Mouse (Mus musculus): ENCODE results near the gene Zbtb8os. TPM values are rescaled to one million over a fixed set of nuclear protein-coding genes. Genes with fewer than 3 reads are reported as not detected.

Gene Zbtb8os
- polyA plus RNA-seq, 1 experiment from 2014 or later = 22.5 TPM

Other genes with a start within 250 kb of the Zbtb8os start
- gene Tmem54, start 230.1 kb upstream of the Zbtb8os start, polyA plus RNA-seq (2015; fragmentation: Nextera tagmentation; extraction: Ambion mirVana) = 0.58 and 1.7 TPM in 2 replicates
- gene Hpca, start 213.7 kb upstream of the Zbtb8os start, polyA plus RNA-seq (2015; fragmentation: Nextera tagmentation; extraction: Ambion mirVana) = 0.27 and 0.37 TPM in 2 replicates
- 0.44 and 0.71 TPM in 2 replicates for gene Fndc5, start 198.7 kb upstream of the Zbtb8os start, polyA plus RNA-seq (2015; fragmentation: Nextera tagmentation; extraction: Ambion mirVana)
- gene S100pbp, start 146.0 kb upstream of the Zbtb8os start, polyA plus RNA-seq (2015; fragmentation: Nextera tagmentation; extraction: Ambion mirVana) = 6.1 and 6.3 TPM in 2 replicates
- gene Yars, start 145.9 kb upstream of the Zbtb8os start, polyA plus RNA-seq (2015; fragmentation: Nextera tagmentation; extraction: Ambion mirVana) = 56.4 and 61.8 TPM in 2 replicates
- gene C77080, start 74.3 kb upstream of the Zbtb8os start, polyA plus RNA-seq (2015; fragmentation: Nextera tagmentation; extraction: Ambion mirVana) = 0.85 and 0.97 TPM in 2 replicates
- 0.13 and 0.33 TPM in 2 replicates for gene Sync, start 48.1 kb upstream of the Zbtb8os start, polyA plus RNA-seq (2015; fragmentation: Nextera tagmentation; extraction: Ambion mirVana)
- gene Rbbp4, start 325 bp upstream of the Zbtb8os start, polyA plus RNA-seq (2015; fragmentation: Nextera tagmentation; extraction: Ambion mirVana) = 214 and 238 TPM in 2 replicates
- gene Zbtb8a, start 42.4 kb downstream of the Zbtb8os start, polyA plus RNA-seq (2015; fragmentation: Nextera tagmentation; extraction: Ambion mirVana) = 2.2 and 2.7 TPM in 2 replicates
- gene Zbtb8b, start 105.2 kb downstream of the Zbtb8os start, polyA plus RNA-seq (2015; fragmentation: Nextera tagmentation; extraction: Ambion mirVana) = 1.3 and 1.4 TPM in 2 replicates
- 79.2 and 87.0 TPM in 2 replicates for gene Bsdc1, start 125.9 kb downstream of the Zbtb8os start, polyA plus RNA-seq (2015; fragmentation: Nextera tagmentation; extraction: Ambion mirVana)
- gene Tssk3, start 155.3 kb downstream of the Zbtb8os start, polyA plus RNA-seq (2015; fragmentation: Nextera tagmentation; extraction: Ambion mirVana) = 0.13 TPM in 1 of 2 replicates, not detected in the other
- 0.23 and 0.60 TPM in 2 replicates for gene Fam229a, start 155.5 kb downstream of the Zbtb8os start, polyA plus RNA-seq (2015; fragmentation: Nextera tagmentation; extraction: Ambion mirVana)
- gene Marcksl1, start 177.9 kb downstream of the Zbtb8os start, polyA plus RNA-seq (2015; fragmentation: Nextera tagmentation; extraction: Ambion mirVana) = 36.6 and 41.4 TPM in 2 replicates
- 82.1 and 89.8 TPM in 2 replicates for gene Hdac1, start 207.0 kb downstream of the Zbtb8os start, polyA plus RNA-seq (2015; fragmentation: Nextera tagmentation; extraction: Ambion mirVana)
- 3.1 and 3.2 TPM in 2 replicates for gene Lck, start 237.9 kb downstream of the Zbtb8os start, polyA plus RNA-seq (2015; fragmentation: Nextera tagmentation; extraction: Ambion mirVana)
- 6.9 and 7.5 TPM in 2 replicates for gene Fam167b, start 242.9 kb downstream of the Zbtb8os start, polyA plus RNA-seq (2015; fragmentation: Nextera tagmentation; extraction: Ambion mirVana)

All from liver, embryonic 16.5 days (tissue).